Mouse (Mus musculus) kidney, postnatal 4 days (tissue): Measurements from ENCODE around the gene Olfr787.

Experiments used
- DNase-seq, 2 experiments: peaks; one replicate each; pipeline ENCODE4 v3.0.0; 2021; ENCODE audit warnings: mixed read lengths in 2 of 2

Gene Olfr787

DNA sequence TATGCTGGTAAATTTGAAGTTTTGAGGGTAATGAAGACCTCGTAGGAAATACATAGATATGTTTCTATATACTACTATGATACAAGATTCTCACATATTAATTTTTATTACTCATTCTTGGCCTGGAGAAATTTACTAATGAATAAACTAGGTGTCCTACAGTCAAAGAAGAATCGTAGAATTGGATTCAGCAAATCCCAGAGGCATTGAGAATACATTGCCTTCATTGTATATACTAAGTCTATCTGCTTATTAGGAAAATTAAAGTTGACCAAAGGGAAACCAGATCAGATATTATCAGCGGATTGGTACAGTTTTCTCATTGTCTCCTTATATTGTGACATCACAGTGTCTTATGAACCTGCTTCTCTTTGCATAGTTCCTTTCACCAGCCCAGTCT, at the start of gene Olfr787:
Gene Olfr787 (plus strand): TSS at position 301 of the 400 bp plus-strand sequence.
- DNase-seq, result no peak

DNA sequence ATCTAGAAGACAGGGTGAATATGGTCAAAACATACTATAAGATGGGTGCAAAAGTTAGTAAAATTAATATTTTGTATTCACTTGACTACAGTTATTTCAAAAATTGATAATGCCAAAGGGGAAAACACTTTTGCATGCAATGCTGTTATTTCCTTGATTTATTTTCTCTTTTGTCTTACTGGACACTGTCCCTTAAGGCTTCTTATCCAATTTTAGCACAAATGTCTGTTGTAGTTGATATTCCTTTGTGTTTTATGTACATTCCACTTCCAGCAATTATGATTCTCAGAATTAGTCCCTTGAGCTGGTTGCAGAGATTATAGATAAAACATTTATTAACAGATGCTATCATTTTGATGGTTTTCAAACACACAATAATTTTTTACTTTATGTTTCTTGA, 34.7 kb upstream of the Olfr787 start, which contains the start of gene Olfr786:
Gene Olfr786 (plus strand): TSS at position 301 of the 400 bp plus-strand sequence.
- DNase-seq, result no peak

DNA sequence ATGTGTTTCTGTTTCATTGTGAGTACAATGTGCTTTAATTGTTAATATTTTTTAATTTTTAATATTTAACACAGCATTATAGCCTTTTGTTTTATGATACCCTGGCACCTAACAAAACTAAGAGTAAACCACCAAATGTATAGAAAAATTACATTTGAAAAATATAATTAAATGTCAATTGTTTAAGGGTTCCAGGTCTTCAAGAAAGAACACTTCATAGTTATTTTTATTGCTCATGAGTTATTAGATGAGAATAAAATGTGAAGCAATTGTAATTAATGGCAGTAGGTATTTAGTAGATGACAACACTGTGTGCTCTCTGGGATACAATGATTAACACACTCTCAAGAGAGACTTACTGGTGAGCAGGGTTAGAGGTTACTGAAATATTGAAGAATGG, 9.0 kb downstream of the Olfr787 start, which contains the start of gene Olfr788:
Gene Olfr788 (plus strand): TSS at position 301 of the 400 bp plus-strand sequence.
- DNase-seq, result no peak

DNA sequence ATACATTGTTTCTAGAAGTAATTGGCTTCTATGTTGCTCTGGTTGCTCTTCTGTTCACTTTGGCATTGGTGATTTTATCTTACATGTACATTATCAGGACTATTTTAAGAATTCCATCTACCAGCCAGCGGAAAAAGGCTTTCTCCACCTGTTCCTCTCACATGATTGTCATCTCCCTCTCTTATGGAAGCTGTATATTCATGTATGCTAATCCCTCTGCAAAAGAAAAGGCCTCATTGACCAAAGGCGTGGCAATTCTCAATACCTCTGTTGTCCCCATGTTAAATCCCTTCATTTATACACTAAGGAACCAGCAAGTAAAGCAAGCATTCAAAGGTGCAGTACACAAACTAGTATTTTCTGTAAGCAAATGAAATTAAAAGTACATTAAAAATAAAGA, 11.6 kb downstream of the Olfr787 start:
- no peak for DNase-seq

DNA sequence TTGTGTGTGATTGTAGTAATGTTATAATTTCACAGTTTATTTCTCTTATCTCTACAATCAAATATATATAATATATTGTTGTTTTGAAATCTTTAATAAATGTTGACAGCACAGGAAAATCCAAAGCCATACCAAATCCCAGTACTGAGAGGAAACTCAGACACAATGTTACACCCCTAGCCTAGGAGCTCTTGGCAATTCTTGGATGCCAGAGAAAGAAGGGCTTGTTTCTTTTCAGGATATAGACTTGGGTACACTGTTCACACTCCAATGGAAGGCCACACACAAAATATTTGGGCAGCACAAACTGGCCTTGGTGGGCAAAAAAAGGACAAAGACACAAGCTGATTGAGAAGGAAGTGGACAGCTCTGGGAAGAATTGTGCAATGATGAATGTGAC, 12.1 kb downstream of the Olfr787 start:
- DNase-seq, result no peak

DNA sequence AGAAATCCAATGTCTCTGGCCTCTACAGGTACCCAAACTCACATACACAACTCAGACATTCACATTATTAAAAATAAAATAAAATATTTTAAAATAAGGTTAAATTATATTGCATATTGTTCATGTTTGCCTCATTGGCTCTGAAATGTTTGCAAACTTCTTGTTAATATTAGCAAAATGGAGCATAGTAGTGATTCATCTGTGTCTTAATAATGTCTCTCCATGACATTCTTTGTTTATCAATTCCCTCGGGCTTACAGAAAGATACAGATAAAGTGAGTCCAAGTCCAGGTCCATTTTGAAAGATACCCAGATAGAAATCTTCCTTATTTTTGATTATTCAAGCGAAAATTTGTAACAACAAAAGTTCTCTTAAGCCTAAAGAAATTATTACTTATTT, 22.8 kb downstream of the Olfr787 start, which contains the start of gene Olfr789:
Gene Olfr789 (plus strand): TSS at position 301 of the 400 bp plus-strand sequence.
- DNase-seq, result no peak

DNA sequence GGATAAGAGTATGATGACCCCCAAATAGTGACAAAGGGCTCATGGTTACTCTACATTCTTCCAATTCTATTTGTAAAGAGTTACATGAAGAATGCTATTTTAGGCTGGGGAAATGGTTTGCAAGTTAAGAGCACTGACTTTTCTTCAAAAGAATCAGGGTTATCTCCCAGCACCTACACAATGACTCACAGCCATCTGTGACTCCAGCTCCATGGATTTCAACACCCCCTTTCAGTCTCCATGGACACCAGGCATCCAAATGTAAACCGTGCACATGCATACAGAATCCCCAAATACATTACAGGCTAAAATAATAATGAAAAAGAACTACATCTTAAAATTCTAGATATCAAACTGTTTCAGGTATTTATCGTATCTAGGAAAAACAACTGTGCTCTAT, 28.4 kb downstream of the Olfr787 start:
- no peak for DNase-seq

DNA sequence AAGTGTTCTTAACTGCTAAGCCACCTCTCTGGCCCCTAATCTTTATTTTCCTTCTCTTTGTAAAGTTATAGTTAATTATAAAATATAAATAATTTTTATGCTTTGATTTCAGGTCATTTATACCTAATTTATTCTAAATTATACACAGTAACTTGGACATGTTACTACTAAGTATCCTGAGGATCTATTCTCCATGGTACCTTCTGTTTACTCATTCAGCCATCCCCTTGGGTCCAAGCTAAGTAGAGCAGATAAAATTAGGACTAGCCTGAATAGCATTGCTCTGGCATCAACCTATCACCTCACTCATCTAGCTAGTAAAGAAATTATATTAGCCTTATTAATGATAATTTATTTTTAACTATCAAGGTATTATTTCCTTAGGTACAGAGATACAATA, 36.5 kb downstream of the Olfr787 start, which contains the start of gene Olfr790:
Gene Olfr790 (plus strand): TSS at position 301 of the 400 bp plus-strand sequence.
- no peak for DNase-seq
